Mouse (Mus musculus) cerebellum, adult 2 months (tissue): Measurements from ENCODE around the gene Cacna2d2.

Experiments used
- CTCF ChIP-seq: fragments of 200-500 bp; IDR thresholded peaks from 2 replicates; pipeline ENCODE4 v1.5.1; 2011; ENCODE audit warnings: low read depth, mild to moderate bottlenecking, control low read depth, low read length, moderate library complexity, borderline replicate concordance; ENCODE audit not compliant: insufficient read depth
- POLR2A ChIP-seq: fragments of 200-500 bp; IDR thresholded peaks from 2 replicates; pipeline ENCODE4 v1.6.1; 2011; ENCODE audit warnings: low read length, control low read depth, borderline replicate concordance; ENCODE audit not compliant: insufficient read depth

- TF ChIP-seq POLR2A (no peak), CTCF (no peak)
Measured at GRCm38 (mm10) chr9:107534408-107535202, 135.2 kb downstream of the Cacna2d2 start.
